ENCODE assay signal across 8 mouse cellular contexts in genomic region chr13:99169401-99169800, GRCm38 (mm10). TPM values are rescaled to one million over a fixed set of nuclear protein-coding genes. Genes with fewer than 3 reads are reported as not detected.
DNase-seq lines count a peak whose midpoint lies in the region; ATAC-seq and TF ChIP-seq lines count a peak whose summit lies in the region.

No protein-coding gene starts in this region.

- WGBS in kidney, adult 2 months = 58% methylated on average over 6 of the region's 6 CpGs
- WGBS in heart, embryonic 10.5 days = 74% methylated on average over 6 of the region's 6 CpGs

- no peaks in the 10 kb centered on the region for H3K36me3 ChIP-seq in kidney, adult 2 months (ENCODE audit: control insufficient read depth, insufficient read depth, low read length)
- H3K36me3 ChIP-seq in heart, embryonic 10.5 days = no peaks in the 10 kb centered on the region

- H3K27me3 ChIP-seq in kidney, adult 2 months (replicated peaks; ENCODE audit: control insufficient read depth, insufficient read depth, low read length) = no peaks in the 10 kb centered on the region
- no peaks in the 10 kb centered on the region for H3K27me3 ChIP-seq in heart, embryonic 10.5 days (ENCODE audit: insufficient read depth, poor library complexity, severe bottlenecking)

- no peaks in the 10 kb centered on the region for H3K4me1 ChIP-seq in kidney, adult 2 months (ENCODE audit: control insufficient read depth, insufficient read depth, low read length)
- peaks cover 13% of the 10 kb centered on the region for H3K4me1 ChIP-seq in heart, embryonic 10.5 days

- no peak for ATAC-seq in megakaryocyte progenitor cell, adult 5-6 weeks (replicated peaks; ENCODE audit: poor library complexity)

- peak; percentile 66 for DNase-seq in kidney, adult 2 months
- no peak for DNase-seq in kidney, adult 9 months
- peak; percentile 86 to 88 for DNase-seq in adrenal gland, postnatal 36 days
- no peak for DNase-seq in heart, embryonic 10.5 days (ENCODE audit: low spot score)
- DNase-seq in lung, postnatal 36 days = peak; percentile 74
- no peak for DNase-seq in spleen, adult 12 weeks (ENCODE audit: low spot score)
- DNase-seq in embryo, embryonic 9.5 days (ENCODE audit: extremely low spot score) = no peak

- no peak for TF ChIP-seq CTCF in kidney, adult 2 months (conservative IDR thresholded peaks at IDR 0.05; ENCODE audit: insufficient read depth, insufficient read length, low read depth, low read length)

- TF ChIP-seq POLR2A in kidney, adult 2 months (IDR thresholded peaks at IDR 0.05; ENCODE audit: low read depth, low read length) = no peak

- H3K9me3 ChIP-seq in heart, embryonic 10.5 days = no peaks in the 10 kb centered on the region

- no peak overlapping the region for H3K4me3 ChIP-seq in kidney, adult 2 months (ENCODE audit: insufficient read depth, low read depth, low read length)
- no peak overlapping the region for H3K4me3 ChIP-seq in heart, embryonic 10.5 days

- no peak overlapping the region for H3K27ac ChIP-seq in kidney, adult 2 months (ENCODE audit: insufficient read depth, low read depth, low read length)
- H3K27ac ChIP-seq in heart, embryonic 10.5 days = peak overlapping the region; percentile 6; the same call in 1 of the 2 replicates

RNA-seq across cellular contexts. Expression of gene Zfp366, which starts 15.2 kb away (rescaled TPM):
- 3.1 and 4.3 TPM in 2 replicates for polyA plus RNA-seq in kidney, adult 2 months (2012; rRNA removed)
- total RNA-seq in adrenal gland, postnatal 36 days (2021) = 10 to 100 TPM in 1 of 2 experiments, 1 to 10 TPM in 1; 3.4 to 10.1 TPM
- 0.10 and 0.14 TPM in 2 replicates for polyA plus RNA-seq in heart, embryonic 10.5 days (2016; fragmentation: Nextera tagmentation; extraction: Ambion mirVana)
- 0.17 and 0.57 TPM in 2 replicates for total RNA-seq in megakaryocyte progenitor cell, adult 5-6 weeks (2015)
- 0.10 and 0.29 TPM in 2 replicates for total RNA-seq in megakaryocyte progenitor cell, adult 5-6 weeks (2017)

Comparison
In these comparisons a context has a peak if more than half of its experiments do, and no peak if none do; other contexts are left out.
1. DNase-seq: peak in kidney, adult 2 months (single experiment), adrenal gland, postnatal 36 days (2 of 2) and lung, postnatal 36 days (single experiment); none in kidney, adult 9 months (single experiment), heart, embryonic 10.5 days (single experiment), spleen, adult 12 weeks (single experiment) and embryo, embryonic 9.5 days (single experiment).